9 mouse cellular contexts compared by ENCODE assay signal in genomic region chr1:91180174-91180565, GRCm38 (mm10). TPM values are rescaled to one million over a fixed set of nuclear protein-coding genes. Genes with fewer than 3 reads are reported as not detected.
A peak's percentile ranks its signal among the peaks of the same experiment; 100 is the strongest.
DNase-seq lines count a peak whose midpoint lies in the region; ATAC-seq and TF ChIP-seq lines count a peak whose summit lies in the region.
"Had no signal": no experiment of that assay in that cellular context is flagged by ENCODE, and none has a peak within 500 bp of the region (broad histone marks: within the 10 kb centered on the region; RNA-seq: fewer than 3 reads in every experiment).

No protein-coding gene starts in this region.

- no peak for TF ChIP-seq POLR2A in olfactory bulb, adult 2 months (IDR thresholded peaks at IDR 0.05; ENCODE audit: insufficient read depth, low read depth, low read length)

- 8% methylated on average over 13 of the region's 14 CpGs for whole genome bisulfite sequencing in lung, embryonic 16.5 days
- 7% methylated on average over 13 of the region's 14 CpGs for WGBS in forebrain, embryonic 13.5 days
- 11% methylated on average over 14 of the region's 14 CpGs for WGBS in limb, embryonic 12.5 days
- 14% methylated on average over 14 of the region's 14 CpGs for WGBS in olfactory bulb, adult 2 months

- DNase-seq in lung, postnatal 36 days = no peak
- no peak for DNase-seq in left cerebral cortex, adult 18-20 months (ENCODE audit: low spot score in 2 of 2)
- no peak for DNase-seq in layer of hippocampus, adult 9-11 months
- no peak for DNase-seq in urinary bladder, adult 18-20 months (ENCODE audit: low spot score in 2 of 2)

- H3K27ac ChIP-seq in lung, embryonic 16.5 days (ENCODE audit: low read length) = no peak overlapping the region
- no peak overlapping the region for H3K27ac ChIP-seq in forebrain, embryonic 13.5 days
- H3K27ac ChIP-seq in limb, embryonic 12.5 days = no peak overlapping the region
- H3K27ac ChIP-seq in olfactory bulb, adult 2 months (ENCODE audit: insufficient read depth, low read depth, low read length) = peak overlapping the region; percentile 32

- peaks cover 22% of the 10 kb centered on the region for H3K4me1 ChIP-seq in lung, embryonic 16.5 days (replicated peaks; ENCODE audit: control insufficient read depth, insufficient read depth, low read length)
- peaks cover 8% of the 10 kb centered on the region for H3K4me1 ChIP-seq in forebrain, embryonic 13.5 days
- H3K4me1 ChIP-seq in limb, embryonic 12.5 days (replicated peaks) = peaks cover 10% of the 10 kb centered on the region
- H3K4me1 ChIP-seq in olfactory bulb, adult 2 months (ENCODE audit: control insufficient read depth, insufficient read depth, low read length) = peaks cover 16% of the 10 kb centered on the region

- H3K4me2 ChIP-seq in lung, embryonic 16.5 days (ENCODE audit: low read depth, low read length) = peak overlapping the region; percentile 64
- H3K4me2 ChIP-seq in forebrain, embryonic 13.5 days = peak overlapping the region; percentile 71
- H3K4me2 ChIP-seq in limb, embryonic 12.5 days = peak overlapping the region; percentile 85

- H3K9me3 ChIP-seq in lung, embryonic 16.5 days (ENCODE audit: control insufficient read depth, low read length) = no peaks in the 10 kb centered on the region
- no peaks in the 10 kb centered on the region for H3K9me3 ChIP-seq in forebrain, embryonic 13.5 days (replicated peaks)
- H3K9me3 ChIP-seq in limb, embryonic 12.5 days = no peaks in the 10 kb centered on the region

- H3K27me3 ChIP-seq in lung, embryonic 16.5 days (ENCODE audit: control insufficient read depth, insufficient read depth, low read depth, low read length) = peaks cover 6% of the 10 kb centered on the region; the same call in 1 of the 2 replicates
- peaks cover 28% of the 10 kb centered on the region for H3K27me3 ChIP-seq in forebrain, embryonic 13.5 days
- H3K27me3 ChIP-seq in limb, embryonic 12.5 days = peaks cover 47% of the 10 kb centered on the region

- no peak for ATAC-seq in lung, embryonic 16.5 days (ENCODE audit: low read depth)
- ATAC-seq in forebrain, embryonic 13.5 days = no peak
- ATAC-seq in limb, embryonic 12.5 days (ENCODE audit: insufficient number of reproducible peaks, insufficient read depth, low FRiP score, low TSS enrichment, low read depth) = 0 out of 2 replicates have a peak, but pooled peaks have one; percentile 9

- H3K36me3 ChIP-seq in lung, embryonic 16.5 days (ENCODE audit: control insufficient read depth, insufficient read depth, low read length) = no peaks in the 10 kb centered on the region
- no peaks in the 10 kb centered on the region for H3K36me3 ChIP-seq in forebrain, embryonic 13.5 days (ENCODE audit: poor library complexity, severe bottlenecking)
- H3K36me3 ChIP-seq in limb, embryonic 12.5 days = no peaks in the 10 kb centered on the region

- peak overlapping the region; percentile 43 for H3K4me3 ChIP-seq in lung, embryonic 16.5 days (ENCODE audit: low read length)
- H3K4me3 ChIP-seq in forebrain, embryonic 13.5 days = peak overlapping the region; percentile 41
- peak overlapping the region; percentile 46 for H3K4me3 ChIP-seq in limb, embryonic 12.5 days (replicated peaks)
- H3K4me3 ChIP-seq in olfactory bulb, adult 2 months (ENCODE audit: insufficient read depth, low read depth, low read length) = peak overlapping the region; percentile 70

- H3K9ac ChIP-seq in lung, embryonic 16.5 days (ENCODE audit: low read length) = peak overlapping the region; percentile 57
- H3K9ac ChIP-seq in forebrain, embryonic 13.5 days = peak overlapping the region; percentile 63
- peak overlapping the region; percentile 56 for H3K9ac ChIP-seq in limb, embryonic 12.5 days (replicated peaks)

- no peak for TF ChIP-seq CTCF in olfactory bulb, adult 2 months (IDR thresholded peaks at IDR 0.05; ENCODE audit: insufficient read depth, low read depth, low read length)

RNA-seq across cellular contexts. Expression of gene Ramp1, which starts 0.5 kb away (rescaled TPM):
- 8.6 and 9.4 TPM in 2 replicates for polyA plus RNA-seq in lung, embryonic 16.5 days (2015; fragmentation: Nextera tagmentation; extraction: Ambion mirVana)
- 0.31 and 0.59 TPM in 2 replicates for polyA plus RNA-seq in forebrain, embryonic 13.5 days (2015; fragmentation: Nextera tagmentation; extraction: Ambion mirVana)
- polyA plus RNA-seq in limb, embryonic 12.5 days (2016; fragmentation: Nextera tagmentation; extraction: Ambion mirVana) = 1.1 and 1.9 TPM in 2 replicates
- polyA plus RNA-seq in olfactory bulb, adult 2 months (2012; ENCODE audit: insufficient read depth, insufficient read length, low replicate concordance, missing spikeins) = not detected in 2 replicates
- 10 to 100 TPM; 51.6 to 52.7 TPM for total RNA-seq in left cerebral cortex, adult 18-20 months (2021)

RNA-seq across cellular contexts. Expression of gene Rbm44, which starts 35.3 kb away (rescaled TPM):
- polyA plus RNA-seq in lung, embryonic 16.5 days (2015; fragmentation: Nextera tagmentation; extraction: Ambion mirVana) = 1.3 and 1.7 TPM in 2 replicates
- 0.11 and 0.12 TPM in 2 replicates for polyA plus RNA-seq in forebrain, embryonic 13.5 days (2015; fragmentation: Nextera tagmentation; extraction: Ambion mirVana)
- 0.70 and 1.0 TPM in 2 replicates for polyA plus RNA-seq in limb, embryonic 12.5 days (2016; fragmentation: Nextera tagmentation; extraction: Ambion mirVana)
- not detected in 2 replicates for polyA plus RNA-seq in olfactory bulb, adult 2 months (2012; ENCODE audit: insufficient read depth, insufficient read length, low replicate concordance, missing spikeins)
- under 1 TPM in 1 of 2 experiments, not detected in 1; 0.09 TPM for total RNA-seq in left cerebral cortex, adult 18-20 months (2021)
- polyA plus RNA-seq: large intestine, adult 2 months had no signal
